Mouse (Mus musculus): Measurements from ENCODE around the gene Gja3. TPM values are rescaled to one million over a fixed set of nuclear protein-coding genes. Genes with fewer than 3 reads are reported as not detected.

The Gja3 gene
- polyA plus RNA-seq, 1 experiment from 2014 or later = 0.50 TPM

Other genes starting within 250 kb of the Gja3 start
- 30.2 and 30.7 TPM in 2 replicates for gene Zmym5, start 246.4 kb downstream of the Gja3 start, polyA plus RNA-seq (2015; fragmentation: Nextera tagmentation; extraction: Ambion mirVana)
- gene Zmym2, start 171.4 kb downstream of the Gja3 start, polyA plus RNA-seq (2015; fragmentation: Nextera tagmentation; extraction: Ambion mirVana) = 44.9 and 54.4 TPM in 2 replicates
- 17.4 and 23.2 TPM in 2 replicates for gene Gjb2, start 46.6 kb upstream of the Gja3 start, polyA plus RNA-seq (2015; fragmentation: Nextera tagmentation; extraction: Ambion mirVana)
- 0.10 TPM in 1 of 2 replicates, not detected in the other for gene Gm4491, start 57.8 kb upstream of the Gja3 start, polyA plus RNA-seq (2015; fragmentation: Nextera tagmentation; extraction: Ambion mirVana)
- gene Gjb6, start 75.5 kb upstream of the Gja3 start, polyA plus RNA-seq (2015; fragmentation: Nextera tagmentation; extraction: Ambion mirVana) = 25.8 and 26.0 TPM in 2 replicates